Mouse (Mus musculus) macrophage (primary cell): Measurements from ENCODE around the gene Zfp512b. TPM values are rescaled to one million over a fixed set of nuclear protein-coding genes. Genes with fewer than 3 reads are reported as not detected.
A peak's percentile ranks its signal among the peaks of the same experiment; 100 is the strongest.

ENCODE experiments used
- H3K27ac ChIP-seq: fragments of 350-480 bp; formaldehyde crosslinking; 2 replicates; pipeline ENCODE4 v1.9.0; 2021
- H3K36me3 ChIP-seq: fragments of 350-480 bp; formaldehyde crosslinking; 2 replicates; pipeline ENCODE4 v1.9.0; 2021; ENCODE audit errors: inconsistent target
- H3K4me3 ChIP-seq: fragments of 350-480 bp; formaldehyde crosslinking; 2 replicates; pipeline ENCODE4 v1.9.0; 2021; ENCODE audit errors: inconsistent target
- H3K79me2 ChIP-seq: fragments of 350-480 bp; formaldehyde crosslinking; 2 replicates; pipeline ENCODE4 v1.9.0; 2021; ENCODE audit errors: inconsistent target
- WGBS: methylation state at CpG from one replicate; pipeline ENCODE4 v1.1.7; 2026; ENCODE audit warnings: inconsistent platforms; ENCODE audit not compliant: missing documents; 5-methylcytosine and 5-hydroxymethylcytosine counted together
- polyA plus RNA-seq: library from polyadenylated mRNA; stranded (reverse); fragments of 250-400 nt; gene quantifications from 3 replicates; pipeline ENCODE4 v1.2.4, GENCODE M21; 2018; ENCODE audit warnings: inconsistent platforms

The Zfp512b gene
- polyA plus RNA-seq, 1 experiment from 2014 or later: 6.7 TPM

- H3K4me3 ChIP-seq: no peak overlapping the region
- no peaks in the 10 kb centered on the region; the same call in 1 of the 2 replicates for H3K36me3 ChIP-seq
- 39% methylated on average over 2 of the region's 2 CpGs for WGBS
- peaks cover 93% of the 10 kb centered on the region for H3K79me2 ChIP-seq
- peak overlapping the region; percentile 79 for H3K27ac ChIP-seq
Observed at GRCm38 (mm10) chr2:181537444-181538047, 55.1 kb downstream of the Zfp512b start.

- Histone ChIP-seq H3K36me3 (no peaks in the 10 kb centered on the region; the same call in 1 of the 2 replicates), H3K27ac (peak overlapping the region; percentile 79), H3K79me2 (peaks cover 94% of the 10 kb centered on the region), H3K4me3 (no peak overlapping the region)
- 15% methylated on average over 2 of the region's 2 CpGs for WGBS
Observed at GRCm38 (mm10) chr2:181536410-181536809, 56.2 kb downstream of the Zfp512b start.

- peaks cover 6% of the 10 kb centered on the region; the same call in 1 of the 2 replicates for H3K36me3 ChIP-seq
Observed at GRCm38 (mm10) chr2:181532589-181532988, 60.0 kb downstream of the Zfp512b start.

More at GRCm38 (mm10) chr2:181532589-181532988, 60.0 kb downstream of the Zfp512b start:
- Histone ChIP-seq H3K79me2 (peaks cover 94% of the 10 kb centered on the region), H3K27ac (no peak overlapping the region), H3K4me3 (no peak overlapping the region)
- 88% methylated on average over 3 of the region's 3 CpGs for WGBS

Other genes starting within 250 kb of the Zfp512b start
- gene Zgpat, start 227.9 kb downstream of the Zfp512b start, polyA plus RNA-seq: 13.7 to 17.8 TPM (median 17.3 TPM) in 3 replicates
- 21.9 to 23.2 TPM (median 22.5 TPM) in 3 replicates for gene Arfrp1, start 227.4 kb downstream of the Zfp512b start, polyA plus RNA-seq
- gene Lime1, start 212.7 kb downstream of the Zfp512b start, polyA plus RNA-seq: 2.9 to 8.2 TPM (median 3.7 TPM) in 3 replicates
- 0.09 to 0.23 TPM (median 0.21 TPM) in 3 replicates for gene Zbtb46, start 133.4 kb downstream of the Zfp512b start, polyA plus RNA-seq
- gene Abhd16b, start 99.6 kb downstream of the Zfp512b start, polyA plus RNA-seq: not detected in 3 replicates
- gene Tpd52l2, start 95.7 kb downstream of the Zfp512b start, polyA plus RNA-seq: 36.4 to 66.4 TPM (median 47.0 TPM) in 3 replicates
- gene Dnajc5, start 72.3 kb downstream of the Zfp512b start, polyA plus RNA-seq: 50.7 to 68.7 TPM (median 60.0 TPM) in 3 replicates
- gene Uckl1, start 7.9 kb downstream of the Zfp512b start, polyA plus RNA-seq: 32.9 to 57.2 TPM (median 33.9 TPM) in 3 replicates
- gene Prpf6, start 935 bp downstream of the Zfp512b start, polyA plus RNA-seq: 34.2 to 55.4 TPM (median 34.6 TPM) in 3 replicates
- 2.1 to 3.8 TPM (median 2.8 TPM) in 3 replicates for gene Samd10, start 6.4 kb upstream of the Zfp512b start, polyA plus RNA-seq
- gene Gm29797, start 64.2 kb upstream of the Zfp512b start, polyA plus RNA-seq: not detected in 3 replicates
- gene Sox18, start 78.8 kb upstream of the Zfp512b start, polyA plus RNA-seq: 0.15 TPM in 1 of 3 replicates, not detected in the others
- 1.5 to 3.2 TPM (median 1.9 TPM) in 3 replicates for gene Tcea2, start 87.5 kb upstream of the Zfp512b start, polyA plus RNA-seq
- gene Rgs19, start 101.2 kb upstream of the Zfp512b start, polyA plus RNA-seq: 74.5 to 107 TPM (median 89.4 TPM) in 3 replicates
- gene Lkaaear1, start 105.6 kb upstream of the Zfp512b start, polyA plus RNA-seq: not detected in 3 replicates
- gene Oprl1, start 122.2 kb upstream of the Zfp512b start, polyA plus RNA-seq: 0.12 TPM in 1 of 3 replicates, not detected in the others
- not detected in 3 replicates for gene Myt1, start 170.5 kb upstream of the Zfp512b start, polyA plus RNA-seq
- 8.6 to 22.6 TPM (median 14.6 TPM) in 3 replicates for gene Pcmtd2, start 245.1 kb upstream of the Zfp512b start, polyA plus RNA-seq